In genomic region chr8:94396964-94397657, GRCm38 (mm10) we compare ENCODE assay signal across 8 mouse cellular contexts. TPM values are rescaled to one million over a fixed set of nuclear protein-coding genes. Genes with fewer than 3 reads are reported as not detected.
DNase-seq lines count a peak whose midpoint lies in the region; ATAC-seq and TF ChIP-seq lines count a peak whose summit lies in the region.

No protein-coding gene starts in this region.

- H3K4me1 ChIP-seq in midbrain, embryonic 10.5 days = no peaks in the 10 kb centered on the region
- no peaks in the 10 kb centered on the region for H3K4me1 ChIP-seq in midbrain, embryonic 16.5 days (ENCODE audit: control insufficient read depth, insufficient read depth, low read length)
- no peaks in the 10 kb centered on the region for H3K4me1 ChIP-seq in small intestine, adult 2 months (ENCODE audit: control insufficient read depth, insufficient read depth, insufficient read length, low read length)

- no peak overlapping the region for H3K4me2 ChIP-seq in midbrain, embryonic 16.5 days (ENCODE audit: low read length)

- whole genome bisulfite sequencing in midbrain, embryonic 10.5 days = 74% methylated on average over 11 of the region's 11 CpGs
- WGBS in midbrain, embryonic 16.5 days = 69% methylated on average over 11 of the region's 11 CpGs
- 43% methylated on average over 11 of the region's 11 CpGs for WGBS in small intestine, adult 2 months

- no peak overlapping the region for H3K27ac ChIP-seq in midbrain, embryonic 10.5 days (replicated peaks)
- H3K27ac ChIP-seq in midbrain, embryonic 16.5 days (ENCODE audit: low read length) = no peak overlapping the region
- no peak overlapping the region for H3K27ac ChIP-seq in small intestine, adult 2 months (ENCODE audit: insufficient read depth, low read depth, low read length)

- H3K9ac ChIP-seq in midbrain, embryonic 16.5 days (ENCODE audit: low read depth, low read length) = no peak overlapping the region

- no peak for ATAC-seq in midbrain, embryonic 16.5 days

- TF ChIP-seq POLR2A in small intestine, adult 2 months (IDR thresholded peaks at IDR 0.05; ENCODE audit: low read depth, low read length) = no peak

- H3K27me3 ChIP-seq in midbrain, embryonic 10.5 days (ENCODE audit: low read depth, poor library complexity, severe bottlenecking) = no peaks in the 10 kb centered on the region
- H3K27me3 ChIP-seq in midbrain, embryonic 16.5 days (ENCODE audit: control insufficient read depth, insufficient read depth, low read depth, low read length) = no peaks in the 10 kb centered on the region
- no peaks in the 10 kb centered on the region for H3K27me3 ChIP-seq in small intestine, adult 2 months (ENCODE audit: control insufficient read depth, insufficient read depth, low read length)

- H3K36me3 ChIP-seq in midbrain, embryonic 10.5 days = peaks cover 53% of the 10 kb centered on the region
- peaks cover 22% of the 10 kb centered on the region for H3K36me3 ChIP-seq in midbrain, embryonic 16.5 days (ENCODE audit: control insufficient read depth, insufficient read depth, low read length)
- peaks cover 56% of the 10 kb centered on the region for H3K36me3 ChIP-seq in small intestine, adult 2 months (ENCODE audit: control insufficient read depth, insufficient read depth, low read length)

- intact Hi-C loops in heart, postnatal 36 days (cut with DNase I) = loop anchor here (1.0 to 5.0 kb wide), 3 partner anchors 54 to 90 kb away; no protein-coding TSS in a partner anchor

- peak; percentile 33 for DNase-seq in midbrain, embryonic 10.5 days (ENCODE audit: low spot score)
- peak; percentile 46 for DNase-seq in adipocyte (ENCODE audit: low spot score)
- peak; percentile 62 for DNase-seq in embryo, embryonic 10.5 days (ENCODE audit: low spot score)
- peak; percentile 64 for DNase-seq in heart, postnatal 36 days
- peak; percentile 42 for DNase-seq in layer of hippocampus, adult 9-11 months
- peak; percentile 80 for DNase-seq in lung, postnatal 10 days

- H3K4me3 ChIP-seq in midbrain, embryonic 10.5 days = no peak overlapping the region
- H3K4me3 ChIP-seq in midbrain, embryonic 16.5 days (ENCODE audit: low read depth, low read length) = no peak overlapping the region
- H3K4me3 ChIP-seq in small intestine, adult 2 months (ENCODE audit: low read depth, low read length) = no peak overlapping the region

- peak; percentile 85; the same call in 1 of the 2 replicates for TF ChIP-seq CTCF in small intestine, adult 2 months (IDR thresholded peaks at IDR 0.05; ENCODE audit: extremely low read depth, insufficient read length, insufficient replicate concordance, low read depth, low read length)

- H3K9me3 ChIP-seq in midbrain, embryonic 10.5 days (replicated peaks) = no peaks in the 10 kb centered on the region
- H3K9me3 ChIP-seq in midbrain, embryonic 16.5 days (replicated peaks; ENCODE audit: control insufficient read depth, low read length, poor library complexity, severe bottlenecking) = no peaks in the 10 kb centered on the region

RNA-seq across cellular contexts. Expression of gene Herpud1, which starts 10.9 kb away (rescaled TPM):
- 56.2 and 57.7 TPM in 2 replicates for polyA plus RNA-seq in midbrain, embryonic 10.5 days (2016; fragmentation: Nextera tagmentation; extraction: Ambion mirVana)
- 72.3 and 82.7 TPM in 2 replicates for polyA plus RNA-seq in midbrain, embryonic 16.5 days (2015; fragmentation: Nextera tagmentation; extraction: Ambion mirVana)
- total RNA-seq in heart, postnatal 36 days (2021) = 100 to 1,000 TPM; 281 to 377 TPM
- 302 and 331 TPM in 2 replicates for polyA plus RNA-seq in small intestine, adult 2 months (2012; rRNA removed)

RNA-seq across cellular contexts. Expression of gene Nlrc5, which starts 37.0 kb away (rescaled TPM):
- 0.02 and 0.16 TPM in 2 replicates for polyA plus RNA-seq in midbrain, embryonic 10.5 days (2016; fragmentation: Nextera tagmentation; extraction: Ambion mirVana)
- 0.49 and 0.77 TPM in 2 replicates for polyA plus RNA-seq in midbrain, embryonic 16.5 days (2015; fragmentation: Nextera tagmentation; extraction: Ambion mirVana)
- 1 to 10 TPM; 1.2 to 2.0 TPM for total RNA-seq in heart, postnatal 36 days (2021)
- polyA plus RNA-seq in small intestine, adult 2 months (2012; rRNA removed) = 3.4 and 7.4 TPM in 2 replicates
